Mouse (Mus musculus): ENCODE measurements around the gene Tssk2.

GRCm38 (mm10) chr16:17914307-17915249 is 16.1 kb downstream of the Tssk2 start, which contains the start of gene Gsc2:
- TF ChIP-seq POLR2A (IDR thresholded peaks at IDR 0.05; ENCODE audit: low read depth, low read length) = no peak
- TF ChIP-seq CTCF (conservative IDR thresholded peaks at IDR 0.05; ENCODE audit: insufficient read depth, insufficient read length, low read depth, low read length) = no peak

Data from kidney, adult 2 months (tissue).